Mouse (Mus musculus) hindbrain, embryonic 10.5 days (tissue): ENCODE results near the gene Galnt2. TPM values are rescaled to one million over a fixed set of nuclear protein-coding genes. Genes with fewer than 3 reads are reported as not detected.

Experiments
- DNase-seq: peaks from one replicate; pipeline ENCODE4 v3.0.0-alpha.2; 2017; ENCODE audit warnings: low spot score
- H3K27ac ChIP-seq: fragments of 300-500 bp; sonication (generic); 2 replicates; pipeline ENCODE4 v1.5.1; 2016; ENCODE audit warnings: mild to moderate bottlenecking, moderate library complexity
- H3K27me3 ChIP-seq: fragments of 300-500 bp; sonication (generic); 2 replicates; pipeline ENCODE4 v1.6.1; 2016; ENCODE audit warnings: mild to moderate bottlenecking; ENCODE audit not compliant: poor library complexity, insufficient read depth, severe bottlenecking
- H3K36me3 ChIP-seq: fragments of 300-500 bp; sonication (generic); 2 replicates; pipeline ENCODE4 v1.6.1; 2016; ENCODE audit warnings: mild to moderate bottlenecking, moderate library complexity
- H3K4me1 ChIP-seq: fragments of 300-500 bp; sonication (generic); replicated peaks from 2 replicates; pipeline ENCODE4 v1.6.1; 2016; ENCODE audit warnings: mild to moderate bottlenecking
- H3K4me3 ChIP-seq: fragments of 300-500 bp; sonication (generic); 2 replicates; pipeline ENCODE4 v1.5.1; 2016; ENCODE audit warnings: mild to moderate bottlenecking, moderate library complexity
- H3K9me3 ChIP-seq: fragments of 300-500 bp; sonication (generic); 2 replicates; pipeline ENCODE4 v1.6.1; 2016; ENCODE audit warnings: mild to moderate bottlenecking, moderate library complexity
- WGBS: fragments of 180-500 bp; shearing (Covaris S2); methylation state at CpG from one replicate; pipeline ENCODE4 v1.1.7; 2016; 5-methylcytosine and 5-hydroxymethylcytosine counted together
- polyA plus RNA-seq: library from polyadenylated mRNA; unstranded; fragments of >200 nt; fragmentation: Nextera tagmentation; extraction: Ambion mirVana; gene quantifications from 2 replicates; pipeline ENCODE4 v1.2.1, GENCODE M21; 2016

The Galnt2 gene
- polyA plus RNA-seq, 1 experiment from 2014 or later, result 56.0 TPM

GRCm38 (mm10) chr8:124201706-124202105, 29.5 kb upstream of the Galnt2 start:
- Histone ChIP-seq H3K27ac (no peak overlapping the region), H3K4me3 (no peak overlapping the region), H3K36me3 (no peaks in the 10 kb centered on the region), H3K4me1 (peaks cover 25% of the 10 kb centered on the region), H3K9me3 (no peaks in the 10 kb centered on the region), H3K27me3 (no peaks in the 10 kb centered on the region)
- DNase-seq, result no peak
- WGBS, result 88% methylated on average over 8 of the region's 8 CpGs

DNA sequence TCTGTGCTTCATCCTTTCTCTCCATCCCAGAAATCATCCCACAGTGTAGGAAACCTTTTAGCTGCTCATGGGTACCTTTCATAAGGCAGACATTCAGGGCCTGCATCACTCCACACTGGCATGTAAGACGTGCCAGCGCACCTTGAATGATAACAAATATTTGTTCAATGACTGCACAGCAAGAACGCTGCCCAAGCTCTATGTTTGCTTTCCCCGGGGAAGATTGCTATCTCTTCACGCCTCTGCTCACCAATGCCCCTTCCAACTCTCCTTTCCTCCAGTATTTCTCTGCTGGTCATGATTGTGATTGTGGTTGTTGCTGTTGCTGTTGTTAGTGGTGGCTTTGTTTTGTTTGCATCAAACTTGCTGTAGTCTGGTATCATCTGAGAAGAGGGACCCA, 28.3 kb upstream of the Galnt2 start:
- no peak overlapping the region for H3K27ac ChIP-seq
- H3K9me3 ChIP-seq, result no peaks in the 10 kb centered on the region
- H3K36me3 ChIP-seq, result no peaks in the 10 kb centered on the region
- peaks cover 22% of the 10 kb centered on the region for H3K4me1 ChIP-seq
- WGBS, result 87% methylated on average over 5 of the region's 5 CpGs
- DNase-seq, result no peak
- H3K27me3 ChIP-seq, result no peaks in the 10 kb centered on the region
- H3K4me3 ChIP-seq, result no peak overlapping the region

DNA sequence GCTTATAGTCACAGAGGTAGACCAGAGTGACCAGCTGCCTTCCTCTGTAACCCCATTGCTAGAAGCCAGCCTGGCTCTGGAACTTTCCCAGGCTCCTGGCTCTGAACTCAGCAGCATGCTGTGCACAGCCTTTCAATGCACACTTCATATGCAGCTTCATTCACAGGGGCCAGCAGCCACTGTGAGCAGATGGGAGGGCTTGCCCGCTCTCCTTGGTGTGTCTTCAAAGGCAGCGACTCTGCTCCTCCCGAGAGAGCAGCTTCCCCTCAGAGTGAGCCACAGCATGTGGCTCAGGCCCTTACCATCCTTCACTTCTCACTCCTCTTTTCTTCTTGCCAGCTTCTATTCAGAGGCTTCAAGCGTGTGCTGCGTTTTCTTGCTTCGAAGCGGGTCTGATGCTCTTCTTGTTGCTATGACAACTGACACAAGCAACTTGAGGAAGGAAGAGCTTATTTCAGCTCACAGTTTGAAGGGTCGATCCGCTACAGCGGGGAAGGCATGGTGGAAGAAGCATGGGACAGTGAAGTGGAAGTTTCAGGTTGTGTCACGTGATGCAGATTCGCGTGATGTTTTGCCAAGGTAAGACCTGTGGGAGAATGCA, 27.1 kb upstream of the Galnt2 start:
- Histone ChIP-seq H3K9me3 (no peaks in the 10 kb centered on the region), H3K27me3 (no peaks in the 10 kb centered on the region), H3K4me1 (peaks cover 22% of the 10 kb centered on the region), H3K27ac (0 out of 2 replicates have a peak overlapping the region, but pooled peaks have one; percentile 8), H3K36me3 (no peaks in the 10 kb centered on the region), H3K4me3 (no peak overlapping the region)
- peak; percentile 20 for DNase-seq
- 67% methylated on average over 13 of the region's 13 CpGs for WGBS

GRCm38 (mm10) chr8:124212148-124212547, 19.0 kb upstream of the Galnt2 start:
- DNase-seq, result no peak
- no peaks in the 10 kb centered on the region for H3K4me1 ChIP-seq
- 84% methylated on average over 2 of the region's 2 CpGs for WGBS
- no peak overlapping the region for H3K27ac ChIP-seq
- H3K4me3 ChIP-seq, result no peak overlapping the region
- no peaks in the 10 kb centered on the region for H3K36me3 ChIP-seq
- no peaks in the 10 kb centered on the region for H3K9me3 ChIP-seq
- no peaks in the 10 kb centered on the region for H3K27me3 ChIP-seq

GRCm38 (mm10) chr8:124216951-124217350, 14.2 kb upstream of the Galnt2 start:
- H3K4me3 ChIP-seq, result no peak overlapping the region
- H3K27ac ChIP-seq, result no peak overlapping the region
- H3K9me3 ChIP-seq, result no peaks in the 10 kb centered on the region
- DNase-seq, result no peak
- no peaks in the 10 kb centered on the region; the same call in 1 of the 2 replicates for H3K27me3 ChIP-seq
- H3K36me3 ChIP-seq, result no peaks in the 10 kb centered on the region
- peaks cover 4% of the 10 kb centered on the region; the same call in 1 of the 2 replicates for H3K4me1 ChIP-seq

DNA sequence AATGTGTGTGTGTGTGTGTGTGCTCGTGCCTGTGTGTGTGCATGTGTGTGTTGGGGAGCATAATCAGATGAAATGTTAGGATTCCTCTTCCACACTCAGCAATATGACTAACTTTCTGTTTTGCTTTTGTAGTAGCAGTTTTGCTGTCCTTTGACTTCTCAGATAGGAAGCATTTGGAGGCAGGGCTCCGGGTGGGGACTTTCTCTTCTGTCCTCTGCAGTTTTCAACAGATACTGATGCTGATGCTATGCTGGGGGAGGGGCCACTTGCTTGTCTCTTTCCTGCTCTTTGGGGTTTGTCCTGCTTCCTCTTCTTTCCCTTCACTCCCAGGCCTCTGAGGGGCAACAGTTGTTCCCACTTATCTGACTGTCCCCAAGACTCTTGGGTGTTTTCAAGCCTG, 1.3 kb upstream of the Galnt2 start:
- no peaks in the 10 kb centered on the region for H3K9me3 ChIP-seq
- H3K36me3 ChIP-seq, result no peaks in the 10 kb centered on the region
- DNase-seq, result no peak
- 69% methylated on average over 2 of the region's 2 CpGs for WGBS
- no peak overlapping the region for H3K27ac ChIP-seq
- H3K4me1 ChIP-seq, result peaks cover 38% of the 10 kb centered on the region
- no peak overlapping the region for H3K4me3 ChIP-seq
- 0 out of 2 replicates have a peak, but pooled peaks cover 12% of the 10 kb centered on the region for H3K27me3 ChIP-seq

- H3K36me3 ChIP-seq, result no peaks in the 10 kb centered on the region
- peak overlapping the region; percentile 96 for H3K4me3 ChIP-seq
- no peak for DNase-seq
- H3K27ac ChIP-seq, result peak overlapping the region; percentile 54
- WGBS, result 57% methylated on average over 8 of the region's 8 CpGs
- H3K4me1 ChIP-seq, result peaks cover 45% of the 10 kb centered on the region
- no peaks in the 10 kb centered on the region for H3K9me3 ChIP-seq
- 0 out of 2 replicates have a peak, but pooled peaks cover 12% of the 10 kb centered on the region for H3K27me3 ChIP-seq
Observed at GRCm38 (mm10) chr8:124230496-124231175, 555 bp upstream of the Galnt2 start.

GRCm38 (mm10) chr8:124231485-124232279, 491 bp downstream of the Galnt2 start:
- H3K36me3 ChIP-seq, result 0 out of 2 replicates have a peak, but pooled peaks cover 6% of the 10 kb centered on the region
- peak overlapping the region; percentile 96 for H3K4me3 ChIP-seq
- WGBS, result under 1% methylated on average over 83 of the region's 83 CpGs
- 0 out of 2 replicates have a peak, but pooled peaks cover 12% of the 10 kb centered on the region for H3K27me3 ChIP-seq
- DNase-seq, result peak; percentile 68
- no peaks in the 10 kb centered on the region for H3K9me3 ChIP-seq
- peak overlapping the region; percentile 94 for H3K27ac ChIP-seq
- peaks cover 52% of the 10 kb centered on the region for H3K4me1 ChIP-seq

DNA sequence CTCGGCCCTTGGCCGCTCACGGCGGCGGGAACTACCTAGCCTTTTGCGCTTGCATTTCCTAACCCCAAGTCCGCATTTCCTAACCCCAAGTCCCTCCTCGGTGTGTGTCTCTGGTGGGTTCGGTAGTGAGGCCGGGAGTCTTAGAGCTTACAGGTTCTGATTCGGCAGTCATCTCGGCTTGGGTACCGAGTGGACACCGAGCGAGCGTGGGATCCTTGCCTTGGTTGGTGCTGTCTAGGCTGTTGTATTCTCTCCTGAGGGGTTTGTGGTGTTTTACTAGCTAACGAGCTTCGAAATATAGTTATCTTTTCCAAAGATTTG, 1.0 kb downstream of the Galnt2 start:
- Histone ChIP-seq H3K4me3 (peak overlapping the region; percentile 96), H3K4me1 (peaks cover 57% of the 10 kb centered on the region), H3K27me3 (0 out of 2 replicates have a peak, but pooled peaks cover 12% of the 10 kb centered on the region), H3K27ac (peak overlapping the region; percentile 94), H3K9me3 (no peaks in the 10 kb centered on the region), H3K36me3 (0 out of 2 replicates have a peak, but pooled peaks cover 6% of the 10 kb centered on the region)
- no peak for DNase-seq
- 4% methylated on average over 18 of the region's 18 CpGs for WGBS

DNA sequence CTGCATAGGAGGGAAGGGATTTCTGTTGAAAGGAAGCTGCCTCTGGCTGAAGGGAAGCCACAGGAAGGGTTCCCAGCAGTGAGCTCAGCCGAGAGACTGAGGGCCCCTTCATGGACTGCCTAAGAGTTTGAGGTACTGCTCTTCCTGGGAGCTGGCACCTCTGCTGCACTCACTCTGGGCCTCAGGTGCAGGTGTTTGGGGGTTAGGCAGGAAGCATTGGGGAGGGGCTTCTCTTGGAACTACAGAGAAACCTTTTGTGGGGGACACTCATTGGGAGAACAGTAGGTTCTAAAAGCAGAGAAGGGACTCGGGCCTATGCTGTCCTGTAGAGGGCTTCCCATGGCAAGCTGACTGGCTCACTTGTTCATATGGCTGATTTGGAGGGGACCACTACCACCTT, 3.3 kb downstream of the Galnt2 start:
- 0 out of 2 replicates have a peak, but pooled peaks cover 12% of the 10 kb centered on the region for H3K27me3 ChIP-seq
- H3K4me3 ChIP-seq, result no peak overlapping the region
- H3K27ac ChIP-seq, result 0 out of 2 replicates have a peak overlapping the region, but pooled peaks have one; percentile 57
- DNase-seq, result no peak
- H3K9me3 ChIP-seq, result no peaks in the 10 kb centered on the region
- 0 out of 2 replicates have a peak, but pooled peaks cover 6% of the 10 kb centered on the region for H3K36me3 ChIP-seq
- H3K4me1 ChIP-seq, result peaks cover 70% of the 10 kb centered on the region
- WGBS, result 48% methylated on average over 2 of the region's 2 CpGs

DNA sequence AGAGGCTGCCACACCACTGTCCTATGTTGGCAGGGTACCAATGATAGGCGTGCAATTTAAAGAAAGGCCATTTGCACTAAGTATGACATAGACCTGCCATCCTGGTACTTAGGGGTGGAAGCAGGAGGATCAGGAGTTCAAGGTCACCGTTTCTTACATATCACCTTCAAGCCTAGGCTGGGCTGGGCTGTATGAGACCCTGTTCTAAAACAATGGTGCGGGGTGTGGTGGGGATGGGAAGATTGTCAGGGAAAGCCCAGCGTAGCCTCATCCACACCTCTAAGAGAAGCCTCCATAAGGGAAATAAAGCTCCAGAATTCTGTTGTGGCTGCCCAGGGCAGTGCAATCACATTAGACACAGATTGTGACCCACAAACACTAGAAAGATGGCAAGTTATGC, 4.3 kb downstream of the Galnt2 start:
- WGBS, result 91% methylated on average over 4 of the region's 4 CpGs
- Histone ChIP-seq H3K4me3 (no peak overlapping the region), H3K27me3 (0 out of 2 replicates have a peak, but pooled peaks cover 5% of the 10 kb centered on the region), H3K9me3 (no peaks in the 10 kb centered on the region), H3K27ac (no peak overlapping the region), H3K4me1 (peaks cover 80% of the 10 kb centered on the region), H3K36me3 (peaks cover 6% of the 10 kb centered on the region; the same call in 1 of the 2 replicates)
- no peak for DNase-seq

DNA sequence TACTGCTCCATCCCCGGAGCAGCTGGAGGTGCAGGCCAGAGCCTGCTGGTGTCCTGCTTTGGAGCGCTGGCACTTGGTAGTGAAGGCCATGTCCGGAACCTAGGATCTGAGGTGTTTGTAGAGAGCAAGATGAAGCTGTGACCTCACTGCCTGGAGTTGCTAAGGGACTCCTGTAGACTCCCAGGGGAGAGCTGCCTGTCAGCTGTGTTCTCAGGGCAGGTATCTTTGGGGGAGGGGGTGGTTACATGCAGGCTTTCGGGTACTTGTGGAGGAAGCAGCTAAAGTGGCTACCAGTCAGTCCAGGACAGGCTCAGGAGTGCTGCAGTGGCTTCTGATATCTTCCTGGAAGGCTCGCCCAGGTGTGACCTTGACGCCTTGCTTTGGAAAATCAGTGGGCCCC, 8.2 kb downstream of the Galnt2 start:
- Histone ChIP-seq H3K27ac (no peak overlapping the region), H3K4me3 (no peak overlapping the region), H3K36me3 (peaks cover 39% of the 10 kb centered on the region), H3K9me3 (peaks cover 12% of the 10 kb centered on the region; the same call in 1 of the 2 replicates), H3K27me3 (no peaks in the 10 kb centered on the region), H3K4me1 (peaks cover 55% of the 10 kb centered on the region)
- 80% methylated on average over 6 of the region's 6 CpGs for WGBS
- no peak for DNase-seq
